Mouse (Mus musculus) bone marrow macrophage, adult 2 months (primary cell): ENCODE results near the gene Gfod1. TPM values are rescaled to one million over a fixed set of nuclear protein-coding genes. Genes with fewer than 3 reads are reported as not detected.

ENCODE experiments used
- H3K27ac ChIP-seq: 2 replicates; pipeline ENCODE4 v1.5.1; 2012; ENCODE audit warnings: low read depth, low read length; ENCODE audit not compliant: insufficient read depth
- H3K4me1 ChIP-seq: 2 replicates; pipeline ENCODE4 v1.6.1; 2012; ENCODE audit warnings: low read length; ENCODE audit not compliant: control insufficient read depth, insufficient read depth
- H3K4me3 ChIP-seq: 2 replicates; pipeline ENCODE4 v1.5.1; 2012; ENCODE audit warnings: mild to moderate bottlenecking, low read length, moderate library complexity; ENCODE audit not compliant: insufficient read depth
- CTCF ChIP-seq: IDR thresholded peaks from 2 replicates; pipeline ENCODE4 v1.5.1; 2012; ENCODE audit warnings: low read depth, mild to moderate bottlenecking, low read length, moderate library complexity
- POLR2A ChIP-seq: IDR thresholded peaks from 2 replicates; pipeline ENCODE4 v1.6.1; 2012; ENCODE audit warnings: mild to moderate bottlenecking, low read depth, low read length, borderline replicate concordance
- polyA plus RNA-seq: library from polyadenylated mRNA; stranded (reverse); fragments of >200 nt; gene quantifications from 2 replicates; pipeline ENCODE4 v1.2.4, GENCODE M21; 2012; ENCODE audit not compliant: missing spikeins, insufficient read depth, insufficient read length

The Gfod1 gene
- polyA plus RNA-seq, 1 experiment = 0.31 TPM

DNA sequence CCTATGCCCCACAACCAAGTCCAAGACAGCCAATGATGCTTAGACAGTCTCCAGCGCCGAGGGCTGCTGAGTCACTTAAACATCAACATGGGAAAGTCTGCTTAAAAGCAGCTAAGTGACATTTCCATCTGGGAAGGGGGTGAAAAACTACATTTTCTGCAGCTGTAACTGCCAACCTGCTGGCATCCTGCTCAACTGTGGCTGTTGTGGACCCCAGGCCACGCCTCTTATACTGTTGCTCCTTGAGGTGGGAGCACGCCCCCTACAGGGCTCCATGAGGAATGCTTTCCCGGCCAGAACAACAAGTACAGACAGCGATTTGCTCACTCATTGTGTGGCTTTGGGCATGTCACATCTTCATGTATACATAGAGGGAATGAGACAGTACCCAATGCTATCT lies 106.8 kb downstream of the Gfod1 start:
- no peak overlapping the region for H3K4me3 ChIP-seq

DNA sequence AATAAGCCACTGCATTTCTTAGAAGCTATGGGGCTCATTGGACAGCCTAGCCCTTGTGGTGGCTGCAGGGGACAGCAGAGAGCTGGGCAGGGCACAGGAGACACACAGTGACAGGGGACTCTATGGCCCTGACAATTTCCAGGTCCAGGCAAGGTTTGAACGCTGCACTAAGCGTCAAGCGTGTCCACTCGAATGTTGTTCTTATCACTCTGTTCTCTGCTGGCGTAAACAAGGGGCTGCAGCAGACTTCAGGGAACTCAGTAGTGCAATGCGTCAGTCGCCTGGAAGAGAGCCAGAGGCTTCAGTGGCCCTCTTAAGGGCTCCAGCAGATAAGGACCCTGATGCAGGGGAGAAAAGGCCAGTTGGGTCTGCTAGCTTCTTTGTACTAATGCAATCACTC lies 108.0 kb downstream of the Gfod1 start:
- Histone ChIP-seq H3K4me1 (no peaks in the 10 kb centered on the region), H3K4me3 (no peak overlapping the region), H3K27ac (no peak overlapping the region)
- TF ChIP-seq POLR2A (no peak), CTCF (no peak)

More for the DNA sequence above, 106.8 kb downstream of the Gfod1 start:
- Histone ChIP-seq H3K4me1 (no peaks in the 10 kb centered on the region), H3K27ac (no peak overlapping the region)
- no peak for TF ChIP-seq POLR2A
- 0 out of 2 replicates have a peak, but pooled peaks have one; percentile 10 for TF ChIP-seq CTCF

DNA sequence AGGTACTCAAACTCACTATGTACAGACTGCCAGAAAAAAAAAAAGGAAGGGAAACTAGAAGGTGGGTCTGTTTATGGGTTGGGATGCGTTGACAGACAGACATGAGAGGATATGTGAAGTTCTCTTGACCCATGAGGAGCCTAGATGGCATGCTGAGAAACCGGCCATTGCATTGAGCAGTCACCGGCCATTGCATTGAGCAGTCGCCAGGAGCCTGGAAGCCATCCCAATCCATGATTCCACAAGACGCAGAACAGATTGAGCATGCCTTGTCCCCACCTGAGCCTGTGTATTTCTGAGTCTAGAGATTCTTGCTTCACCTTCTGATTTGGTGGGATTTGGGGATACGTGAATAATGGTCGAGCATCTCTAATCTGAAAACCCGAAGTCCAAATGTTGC lies 110.0 kb downstream of the Gfod1 start:
- no peak overlapping the region for H3K4me3 ChIP-seq
- H3K27ac ChIP-seq = no peak overlapping the region
- H3K4me1 ChIP-seq = no peaks in the 10 kb centered on the region
- TF ChIP-seq POLR2A = no peak

DNA sequence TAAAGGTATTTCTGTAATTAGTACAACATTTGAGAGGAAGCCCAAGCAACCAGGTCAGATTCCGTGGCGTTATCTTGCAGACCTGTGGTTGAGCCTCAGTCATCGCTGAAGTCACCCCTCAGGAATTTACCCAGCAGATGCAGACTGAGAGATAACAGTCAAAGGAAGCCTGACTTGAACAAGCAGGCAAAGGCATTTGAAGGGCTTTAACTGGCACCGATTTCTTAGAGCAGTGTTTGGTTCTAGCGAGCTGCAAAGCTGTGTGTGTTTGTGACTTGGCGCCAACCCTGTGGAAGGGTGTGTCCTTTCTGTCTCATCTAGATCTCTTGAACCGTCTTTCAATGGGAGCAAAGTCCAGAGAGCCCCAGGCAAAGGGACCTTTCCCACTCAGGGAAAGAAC lies 110.7 kb downstream of the Gfod1 start:
- Histone ChIP-seq H3K27ac (no peak overlapping the region), H3K4me3 (no peak overlapping the region), H3K4me1 (no peaks in the 10 kb centered on the region)
- TF ChIP-seq POLR2A (no peak), CTCF (no peak)

DNA sequence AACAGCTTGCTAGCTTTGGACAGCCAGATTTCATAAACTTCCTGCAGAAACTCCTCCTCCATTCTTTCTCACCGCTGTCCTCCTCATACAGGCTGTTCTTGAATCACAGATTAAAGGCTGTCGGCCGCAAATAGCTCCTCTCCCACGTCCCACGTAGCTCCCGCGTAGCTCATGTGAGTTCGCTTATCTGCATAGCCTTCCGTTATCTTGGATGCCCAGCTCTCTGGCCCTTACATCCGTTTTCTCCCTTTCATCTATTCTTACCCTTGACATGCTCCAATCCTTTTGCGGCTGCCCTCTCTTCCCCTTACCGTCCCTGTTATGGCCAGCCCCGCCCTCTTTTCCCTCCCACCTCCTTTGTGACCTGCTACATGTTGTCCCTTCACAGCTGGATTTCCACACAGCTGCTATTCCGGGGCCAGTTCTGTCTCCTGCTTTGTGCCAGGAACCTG lies 112.2 kb downstream of the Gfod1 start:
- H3K27ac ChIP-seq = no peak overlapping the region
- no peaks in the 10 kb centered on the region for H3K4me1 ChIP-seq
- TF ChIP-seq CTCF (no peak), POLR2A (no peak)
- no peak overlapping the region for H3K4me3 ChIP-seq

DNA sequence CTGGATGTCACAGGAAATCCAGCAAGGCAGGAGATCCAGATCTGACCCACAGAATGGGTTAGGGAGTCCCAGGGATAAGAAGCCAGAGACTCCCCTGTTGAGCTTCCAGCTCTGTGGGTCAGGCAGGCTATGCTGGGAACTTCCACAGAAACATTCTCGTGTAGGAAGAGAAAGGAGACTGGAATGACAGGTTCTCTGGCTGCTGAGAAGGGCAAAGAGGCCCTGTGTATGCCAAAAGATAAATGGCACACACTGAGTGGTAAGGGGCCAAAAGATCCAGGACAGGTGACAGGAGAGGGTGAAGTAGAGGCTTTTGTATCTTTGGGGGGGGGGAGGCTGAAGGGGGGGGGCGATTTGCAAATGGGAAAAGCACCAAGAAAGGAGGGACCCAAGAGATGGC lies 112.7 kb downstream of the Gfod1 start:
- Histone ChIP-seq H3K4me3 (no peak overlapping the region), H3K4me1 (no peaks in the 10 kb centered on the region), H3K27ac (no peak overlapping the region)
- TF ChIP-seq CTCF = no peak
- TF ChIP-seq POLR2A = no peak

DNA sequence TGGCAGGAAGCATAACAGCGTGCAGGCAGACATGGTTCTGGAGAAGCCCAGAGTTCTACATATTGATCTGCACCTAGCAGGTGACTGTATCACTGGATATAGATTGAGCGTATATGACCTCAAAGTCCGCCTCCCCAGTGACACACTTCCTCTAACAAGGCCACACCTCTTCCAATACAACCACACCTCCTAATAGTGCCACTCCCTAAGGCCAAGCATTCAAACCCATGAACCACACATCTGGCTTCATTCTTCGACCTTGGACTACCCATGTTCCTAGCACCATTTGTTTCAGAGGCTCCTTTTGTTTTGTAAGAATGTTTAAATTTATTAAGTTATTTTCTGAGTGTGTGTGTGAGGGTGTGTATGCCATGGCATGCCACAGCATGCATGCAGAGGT lies 116.2 kb downstream of the Gfod1 start:
- no peak overlapping the region for H3K4me3 ChIP-seq
- TF ChIP-seq CTCF (no peak), POLR2A (no peak)
- no peak overlapping the region for H3K27ac ChIP-seq

DNA sequence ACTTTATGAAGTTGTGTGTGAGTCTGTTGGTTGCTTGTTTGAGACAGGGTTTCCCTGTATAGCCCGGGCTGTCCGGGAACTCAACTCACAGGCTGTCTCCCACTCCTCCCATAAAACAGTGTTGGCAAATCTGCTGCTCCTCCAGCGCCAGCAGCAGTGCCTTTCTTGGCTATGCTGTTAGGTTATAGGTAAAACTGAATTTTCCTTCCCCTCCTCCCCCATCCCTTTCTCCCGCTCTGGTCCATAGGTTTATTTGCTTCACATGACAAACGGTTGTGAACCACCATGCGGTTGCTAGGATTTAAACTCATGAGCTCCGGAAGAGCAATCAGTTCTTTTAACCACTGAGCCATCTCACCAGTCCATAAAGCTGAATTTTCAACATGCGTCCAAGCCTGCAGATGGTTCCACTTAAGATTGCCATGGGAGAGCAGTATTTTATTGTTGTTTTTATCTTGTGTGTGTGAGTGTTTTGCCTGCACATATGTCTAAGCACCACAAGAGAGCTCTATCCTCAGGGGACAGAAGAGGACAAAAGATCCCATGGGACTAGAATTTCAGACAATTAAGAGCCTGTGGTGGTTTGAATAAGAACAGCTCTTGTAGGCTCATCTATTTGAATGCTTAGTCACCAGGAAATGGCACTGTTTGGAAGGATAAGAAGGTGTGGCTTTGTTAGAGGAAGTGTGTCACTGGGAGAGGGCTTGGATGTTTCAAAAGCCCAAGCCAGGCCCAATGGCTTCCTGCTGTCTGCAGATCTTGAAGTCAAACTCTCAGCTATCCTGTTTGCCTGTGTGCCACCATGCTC lies 120.5 kb downstream of the Gfod1 start:
- no peak overlapping the region for H3K4me3 ChIP-seq
- TF ChIP-seq CTCF = no peak
- no peak overlapping the region for H3K27ac ChIP-seq
- H3K4me1 ChIP-seq = no peaks in the 10 kb centered on the region

More for the DNA sequence above, 116.2 kb downstream of the Gfod1 start:
- H3K4me1 ChIP-seq = no peaks in the 10 kb centered on the region

DNA sequence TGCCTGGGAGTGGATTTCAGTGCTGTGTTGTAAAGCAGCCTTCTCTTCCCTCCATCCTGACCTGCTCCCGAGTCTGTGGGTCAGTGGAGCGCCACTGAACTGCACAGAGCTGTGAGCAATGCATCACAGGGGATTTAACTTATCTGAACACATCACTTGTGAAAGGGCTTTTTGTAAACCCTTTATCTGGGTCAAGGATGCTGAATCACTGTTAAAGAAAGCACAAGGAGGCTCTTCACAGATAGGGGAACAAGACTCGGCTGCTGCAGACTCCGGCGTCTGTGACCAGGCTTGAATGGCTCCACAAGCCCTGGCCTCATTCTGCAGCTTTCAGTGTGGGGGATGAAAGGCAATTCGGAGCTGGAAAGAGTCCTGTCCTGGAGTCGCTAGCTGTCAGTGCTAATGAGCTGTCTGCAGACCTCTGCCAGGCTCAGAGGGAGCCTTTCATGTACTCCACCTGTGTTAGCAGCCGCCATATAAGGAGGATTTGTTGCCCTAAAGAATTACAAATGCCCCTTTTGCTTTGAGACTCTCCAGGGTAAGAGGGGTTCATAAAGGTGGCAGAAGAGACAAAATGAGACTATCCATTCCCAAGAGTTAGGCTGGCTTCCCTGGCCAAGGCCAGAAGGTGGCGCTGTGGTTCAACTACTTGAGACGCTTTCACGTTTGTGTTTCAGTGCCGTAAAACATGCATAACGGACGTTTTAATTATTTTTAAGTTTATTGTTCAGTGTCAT lies 121.3 kb downstream of the Gfod1 start:
- Histone ChIP-seq H3K27ac (no peak overlapping the region), H3K4me3 (no peak overlapping the region), H3K4me1 (no peaks in the 10 kb centered on the region)
- TF ChIP-seq CTCF = peak; percentile 85; the same call in 1 of the 2 replicates
- TF ChIP-seq POLR2A = no peak

DNA sequence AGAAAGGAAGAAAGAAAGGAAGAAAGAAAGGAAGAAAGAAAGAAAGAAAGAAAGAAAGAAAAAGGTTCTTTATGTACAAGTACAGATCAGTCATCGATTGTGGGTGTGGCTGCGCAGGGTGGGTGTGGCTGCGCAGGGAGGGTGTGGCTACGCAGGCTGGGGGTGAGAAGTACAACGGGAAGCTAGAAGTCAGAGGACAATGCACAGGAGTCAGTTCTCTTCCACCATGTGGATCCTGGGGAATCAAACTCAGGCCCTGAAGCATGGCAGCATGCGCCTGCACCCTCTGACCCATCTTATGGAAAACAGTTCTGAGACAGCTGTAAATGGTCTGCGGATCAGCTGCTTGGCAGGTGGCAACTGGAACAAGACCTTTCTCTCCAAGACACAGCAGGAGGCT lies 122.9 kb downstream of the Gfod1 start:
- H3K4me3 ChIP-seq = no peak overlapping the region
- H3K4me1 ChIP-seq = no peaks in the 10 kb centered on the region
- no peak overlapping the region for H3K27ac ChIP-seq
- no peak for TF ChIP-seq POLR2A
- no peak for TF ChIP-seq CTCF

DNA sequence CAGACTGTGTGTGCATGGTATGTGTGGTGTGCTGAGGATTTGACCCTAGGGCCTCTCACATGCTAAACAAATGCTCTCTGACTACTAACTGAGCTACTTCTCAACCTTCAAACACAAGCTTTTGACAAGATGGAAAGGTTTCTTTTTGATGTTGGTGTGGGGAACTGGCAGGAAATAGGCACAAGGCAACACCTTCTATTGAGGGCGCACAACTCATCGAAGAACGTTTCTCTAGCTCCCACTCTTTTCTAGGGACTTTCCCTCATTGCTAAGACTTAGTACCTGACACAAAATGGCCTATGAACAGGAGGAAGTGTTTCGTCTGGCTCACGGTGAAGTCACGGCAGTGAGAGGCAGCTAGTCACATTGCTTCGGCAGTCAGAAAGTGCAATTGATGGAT lies 126.7 kb downstream of the Gfod1 start:
- Histone ChIP-seq H3K4me3 (no peak overlapping the region), H3K4me1 (peaks cover 2% of the 10 kb centered on the region; the same call in 1 of the 2 replicates), H3K27ac (no peak overlapping the region)
- no peak for TF ChIP-seq POLR2A
- no peak for TF ChIP-seq CTCF
